Mouse (Mus musculus) liver, adult 2 months (tissue): ENCODE data around the gene Sema5a. TPM values are rescaled to one million over a fixed set of nuclear protein-coding genes. Genes with fewer than 3 reads are reported as not detected.

Source experiments
- DNase-seq: peaks from one replicate; pipeline ENCODE4 v3.0.0-alpha.2; 2011; ENCODE audit warnings: low read depth, low spot score; ENCODE audit errors: extremely low read depth
- H3K27ac ChIP-seq: fragments of 200-500 bp; replicated peaks from 2 replicates; pipeline ENCODE4 v1.5.1; 2012; ENCODE audit warnings: low read depth, mild to moderate bottlenecking, control low read depth, inconsistent platforms, low read length; ENCODE audit not compliant: insufficient read depth
- H3K27me3 ChIP-seq: fragments of 200-500 bp; 2 replicates; pipeline ENCODE4 v1.6.1; 2012; ENCODE audit warnings: mild to moderate bottlenecking, moderate library complexity, low read length, inconsistent platforms; ENCODE audit not compliant: control insufficient read depth, insufficient read depth
- H3K36me3 ChIP-seq: fragments of 200-500 bp; 2 replicates; pipeline ENCODE4 v1.6.1; 2012; ENCODE audit warnings: low read length, inconsistent platforms; ENCODE audit not compliant: control insufficient read depth, insufficient read depth
- H3K4me1 ChIP-seq: fragments of 200-500 bp; 2 replicates; pipeline ENCODE4 v1.6.1; 2011; ENCODE audit warnings: low read length; ENCODE audit not compliant: control insufficient read depth, insufficient read depth
- H3K4me3 ChIP-seq: fragments of 200-500 bp; 2 replicates; pipeline ENCODE4 v1.5.1; 2011; ENCODE audit warnings: low read depth, mild to moderate bottlenecking, control low read depth, low read length, moderate library complexity; ENCODE audit not compliant: insufficient read depth
- H3K79me2 ChIP-seq: fragments of 200-500 bp; 2 replicates; pipeline ENCODE4 v1.6.1; 2012; ENCODE audit warnings: inconsistent platforms, mild to moderate bottlenecking, low read length, moderate library complexity; ENCODE audit not compliant: control insufficient read depth, insufficient read depth
- H3K9ac ChIP-seq: fragments of 200-500 bp; 2 replicates; pipeline ENCODE4 v1.6.1; 2012; ENCODE audit warnings: low read depth, mild to moderate bottlenecking, control low read depth, inconsistent platforms, low read length
- CTCF ChIP-seq: fragments of 200-500 bp; IDR thresholded peaks from 2 replicates; pipeline ENCODE4 v1.5.1; 2011; ENCODE audit warnings: low read depth, low read length, control low read depth
- POLR2A ChIP-seq: fragments of 200-500 bp; IDR thresholded peaks from 2 replicates; pipeline ENCODE4 v1.6.1; 2011; ENCODE audit warnings: low read length, control low read depth; ENCODE audit not compliant: insufficient read depth; ENCODE audit errors: extremely low read depth
- WGBS: fragments of 180-500 bp; shearing (Covaris S2); methylation state at CpG from one replicate; pipeline ENCODE4 v1.1.7; 2018; 5-methylcytosine and 5-hydroxymethylcytosine counted together
- polyA plus RNA-seq: library from polyadenylated mRNA; depleted of rRNA; stranded (reverse); fragments of >200 nt; gene quantifications from 2 replicates; pipeline ENCODE4 v1.2.3, GENCODE M21; 2012
- total RNA-seq: library from RNA; depleted of rRNA; stranded (reverse); fragments of >200 nt; gene quantifications from 2 replicates; pipeline ENCODE4 v1.2.3, GENCODE M21; 2014

The Sema5a gene
- total and polyA plus RNA-seq, 2 experiments = 0.22 to 0.46 TPM

DNA sequence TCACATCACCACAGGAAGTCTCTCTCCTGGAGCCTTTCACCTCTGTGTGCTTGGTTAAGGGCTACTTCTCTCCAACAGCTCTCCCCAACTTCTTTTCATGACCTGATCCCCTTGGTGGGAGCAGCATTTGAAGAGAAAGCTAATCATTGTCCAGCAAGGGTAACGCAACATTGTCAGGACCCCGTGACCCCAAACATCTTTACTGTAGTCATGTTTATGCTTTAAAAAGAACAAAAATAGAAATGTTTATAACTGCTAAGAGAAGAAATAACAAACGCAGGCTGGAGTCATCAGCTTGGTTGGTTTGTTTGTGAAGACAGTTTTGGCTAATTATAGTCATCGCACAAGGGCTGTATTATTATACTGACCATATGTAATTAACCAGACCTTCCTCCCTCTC, 198.1 kb downstream of the Sema5a start:
- Histone ChIP-seq H3K4me1 (no peaks in the 10 kb centered on the region), H3K27ac (no peak overlapping the region), H3K36me3 (no peaks in the 10 kb centered on the region), H3K9ac (no peak overlapping the region), H3K27me3 (no peaks in the 10 kb centered on the region), H3K79me2 (no peaks in the 10 kb centered on the region), H3K4me3 (no peak overlapping the region)
- TF ChIP-seq POLR2A (no peak), CTCF (no peak)
- WGBS = 76% methylated on average over 4 of the region's 4 CpGs
- no peak for DNase-seq

- TF ChIP-seq CTCF = no peak
- TF ChIP-seq POLR2A = no peak
- Histone ChIP-seq H3K36me3 (no peaks in the 10 kb centered on the region), H3K79me2 (no peaks in the 10 kb centered on the region), H3K4me3 (no peak overlapping the region), H3K4me1 (no peaks in the 10 kb centered on the region), H3K9ac (no peak overlapping the region), H3K27me3 (no peaks in the 10 kb centered on the region), H3K27ac (no peak overlapping the region)
- DNase-seq = no peak
- 82% methylated on average over 7 of the region's 7 CpGs for WGBS
Measured at GRCm38 (mm10) chr15:32447558-32448349, 203.1 kb downstream of the Sema5a start.

DNA sequence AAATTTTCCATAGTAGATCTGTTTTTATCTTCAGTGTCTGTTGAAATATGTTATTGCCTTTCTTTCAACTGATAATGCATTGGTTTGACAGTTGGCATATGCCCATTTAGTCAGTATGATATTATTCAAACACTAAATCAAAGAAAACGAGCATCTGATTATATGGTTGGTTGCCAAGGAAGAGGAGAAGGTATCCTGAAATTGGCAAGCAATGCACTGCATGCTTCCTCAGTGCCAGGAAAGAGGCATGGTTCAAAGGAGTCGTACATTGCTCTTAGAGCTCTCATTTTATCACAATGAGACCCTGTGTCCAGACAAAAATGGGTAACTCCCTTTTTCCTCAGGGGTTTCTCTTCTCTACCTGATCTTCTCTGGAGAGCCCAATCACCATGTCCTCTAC, 214.4 kb downstream of the Sema5a start:
- Histone ChIP-seq H3K27me3 (no peaks in the 10 kb centered on the region), H3K9ac (no peak overlapping the region), H3K79me2 (no peaks in the 10 kb centered on the region), H3K36me3 (no peaks in the 10 kb centered on the region), H3K4me1 (no peaks in the 10 kb centered on the region), H3K4me3 (no peak overlapping the region), H3K27ac (no peak overlapping the region)
- no peak for TF ChIP-seq POLR2A
- no peak for TF ChIP-seq CTCF
- DNase-seq = no peak
- 69% methylated on average over 2 of the region's 2 CpGs for WGBS

DNA sequence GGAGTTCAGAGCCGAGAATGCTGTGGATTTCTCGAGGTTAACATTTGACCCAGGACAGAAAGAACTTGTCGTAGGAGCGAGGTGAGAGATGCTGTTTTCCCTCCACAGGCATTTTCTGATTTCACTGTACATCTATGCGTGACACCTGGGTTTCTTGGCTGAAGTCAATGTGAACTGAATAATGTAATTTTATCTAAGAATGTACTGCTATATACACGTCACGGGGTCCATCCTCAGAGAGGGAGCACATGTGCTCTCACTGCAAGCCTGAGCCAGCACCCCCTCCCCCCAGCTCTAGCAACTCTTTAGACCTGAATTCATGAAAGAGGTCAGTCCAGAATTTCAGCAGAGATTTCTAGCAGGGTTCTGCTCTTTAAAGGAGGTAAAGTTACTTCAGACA, 215.6 kb downstream of the Sema5a start:
- no peak for DNase-seq
- TF ChIP-seq POLR2A (no peak), CTCF (no peak)
- H3K27ac ChIP-seq = no peak overlapping the region
- no peak overlapping the region for H3K4me3 ChIP-seq
- no peaks in the 10 kb centered on the region for H3K4me1 ChIP-seq
- H3K36me3 ChIP-seq = no peaks in the 10 kb centered on the region
- H3K27me3 ChIP-seq = no peaks in the 10 kb centered on the region
- WGBS = 87% methylated on average over 7 of the region's 7 CpGs
- no peak overlapping the region for H3K9ac ChIP-seq
- no peaks in the 10 kb centered on the region for H3K79me2 ChIP-seq

DNA sequence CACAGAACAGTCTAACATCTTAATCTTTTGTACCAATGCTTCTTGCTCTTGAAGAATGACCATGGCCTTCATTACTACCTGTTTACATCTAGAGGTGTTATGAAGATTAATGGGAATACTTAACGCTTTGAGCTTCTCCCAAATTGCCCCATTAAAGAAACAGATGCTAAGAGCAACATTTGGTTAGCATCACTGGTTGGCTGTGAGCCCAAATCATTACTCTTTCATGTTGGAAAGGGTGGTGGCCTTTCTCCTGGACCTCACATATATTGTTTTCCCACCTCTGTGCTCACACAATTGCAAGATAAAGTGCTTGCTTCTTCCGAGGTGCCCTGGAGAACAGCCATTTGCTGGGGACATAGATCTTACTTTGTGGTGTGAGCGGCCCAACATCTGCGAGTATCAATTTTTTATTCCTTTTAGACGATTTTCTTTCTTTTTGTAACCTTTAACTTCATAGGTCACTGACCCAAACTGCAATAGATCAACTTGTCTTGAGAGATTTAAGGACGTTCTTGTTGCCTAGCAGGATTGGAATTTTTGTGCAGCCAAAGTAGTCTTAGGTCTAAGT, 227.0 kb downstream of the Sema5a start:
- no peak for DNase-seq
- Histone ChIP-seq H3K4me1 (no peaks in the 10 kb centered on the region), H3K27ac (no peak overlapping the region), H3K27me3 (no peaks in the 10 kb centered on the region), H3K79me2 (no peaks in the 10 kb centered on the region), H3K9ac (no peak overlapping the region), H3K36me3 (no peaks in the 10 kb centered on the region), H3K4me3 (no peak overlapping the region)
- 75% methylated on average over 6 of the region's 6 CpGs for WGBS
- TF ChIP-seq POLR2A (no peak), CTCF (no peak)

DNA sequence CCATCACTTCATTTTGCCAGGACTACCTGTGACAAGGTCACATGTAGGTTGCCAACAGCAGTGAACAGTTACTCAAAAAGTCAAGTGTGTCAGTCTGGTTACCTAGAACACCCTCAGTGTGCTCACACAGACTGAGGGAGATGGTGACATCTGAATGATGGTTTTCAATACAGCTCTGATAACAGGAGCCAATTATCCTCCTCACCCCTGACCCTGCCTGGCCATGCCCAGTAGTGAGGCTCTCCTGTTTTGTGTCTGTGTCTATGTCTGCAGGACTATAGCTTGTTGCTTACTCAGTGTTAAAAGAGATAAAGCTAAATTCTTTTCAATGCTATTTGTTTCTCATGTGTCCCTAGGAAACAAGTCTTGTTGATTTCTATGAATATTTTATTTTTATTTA, 236.1 kb downstream of the Sema5a start:
- Histone ChIP-seq H3K9ac (no peak overlapping the region), H3K27ac (no peak overlapping the region), H3K4me1 (no peaks in the 10 kb centered on the region), H3K4me3 (no peak overlapping the region), H3K79me2 (no peaks in the 10 kb centered on the region), H3K36me3 (no peaks in the 10 kb centered on the region), H3K27me3 (0 out of 2 replicates have a peak, but pooled peaks cover 2% of the 10 kb centered on the region)
- DNase-seq = no peak
- TF ChIP-seq POLR2A (no peak), CTCF (no peak)
